Mouse (Mus musculus) spleen, postnatal 36 days (tissue): ENCODE results near the gene Stk11ip.
A peak's percentile ranks its signal among the peaks of the same experiment; 100 is the strongest.

Experiments used
- DNase-seq, 2 experiments: peaks; one replicate each; pipeline ENCODE4 v3.0.0; 2022; ENCODE audit warnings: low spot score in 2 of 2, mixed read lengths in 1 of 2

Gene Stk11ip

DNA sequence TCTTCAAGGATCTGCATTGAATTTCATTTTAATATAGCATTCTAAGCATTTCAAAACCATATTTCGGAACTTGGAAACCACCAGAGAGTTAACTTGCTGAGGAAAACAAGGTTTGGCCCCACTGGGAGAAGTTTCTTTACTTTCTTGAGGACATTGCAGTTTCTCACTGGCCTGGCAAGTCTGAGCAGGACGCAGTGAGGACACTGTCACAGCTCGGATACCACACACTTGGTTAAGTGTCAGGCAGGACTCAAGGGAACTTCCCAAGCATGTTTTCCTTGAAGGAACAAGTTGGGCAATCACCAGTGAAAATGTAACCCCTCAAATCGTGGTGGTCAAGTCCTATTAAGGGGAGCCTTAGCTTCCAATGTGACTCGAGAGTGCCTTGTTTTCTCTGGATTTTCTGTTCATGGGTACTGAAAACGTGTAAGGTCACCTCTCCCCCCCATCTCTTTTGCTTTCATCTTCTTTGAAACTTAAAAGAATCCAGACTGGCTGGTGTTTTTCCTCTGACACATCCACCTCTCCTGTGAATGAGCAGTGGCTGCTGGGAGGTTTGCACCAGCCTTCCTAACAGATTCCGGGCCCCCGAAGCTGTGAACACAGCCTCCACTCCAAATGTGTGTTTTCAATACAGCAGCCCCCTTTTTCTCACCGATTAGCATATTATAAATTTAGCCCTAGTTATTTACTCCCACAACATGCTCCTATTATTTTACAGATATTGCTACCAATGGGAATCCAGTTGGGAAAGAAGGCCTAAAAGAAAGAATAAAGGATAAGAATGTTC is 16.9 kb upstream of the Stk11ip start:
- DNase-seq, result no peak

DNA sequence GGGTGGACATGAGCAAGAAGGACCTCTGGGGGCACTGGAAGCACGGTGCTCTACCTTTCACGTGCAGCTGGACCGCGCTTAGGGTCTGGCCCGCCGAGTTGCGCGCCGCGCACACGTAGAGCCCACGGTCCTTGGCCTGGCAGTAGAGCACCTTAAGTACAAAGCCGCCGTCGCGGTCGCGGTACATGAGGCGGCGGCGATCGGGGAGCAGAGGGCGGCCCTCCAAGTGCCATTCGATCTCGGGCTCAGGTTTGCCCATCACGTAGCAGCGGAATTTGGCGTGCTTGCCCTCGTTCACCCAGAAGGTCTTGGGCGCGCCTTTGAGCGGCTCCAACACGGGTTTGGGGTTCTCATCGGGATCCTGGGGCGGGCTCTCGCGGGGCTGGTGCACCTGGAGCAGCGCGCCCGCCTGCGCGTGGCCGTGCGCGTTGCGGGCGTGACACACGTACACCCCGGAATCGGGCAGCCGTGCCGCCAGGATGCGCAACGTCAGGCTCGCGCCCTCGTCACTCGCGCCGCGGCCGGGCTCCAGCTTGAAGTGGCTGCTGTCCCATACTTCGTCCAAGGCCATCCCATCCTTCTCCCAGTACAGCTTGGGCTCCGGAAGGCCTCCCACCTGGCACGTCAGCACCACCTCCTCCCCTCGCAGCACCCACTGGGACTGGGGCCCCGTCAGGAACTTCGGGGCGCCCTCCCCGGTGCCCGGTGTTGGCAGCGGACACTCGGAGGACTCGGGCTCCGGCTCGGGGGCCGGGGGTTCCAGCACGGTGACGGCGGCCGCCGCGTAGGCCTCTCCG is 16.0 kb upstream of the Stk11ip start:
- no peak for DNase-seq

DNA sequence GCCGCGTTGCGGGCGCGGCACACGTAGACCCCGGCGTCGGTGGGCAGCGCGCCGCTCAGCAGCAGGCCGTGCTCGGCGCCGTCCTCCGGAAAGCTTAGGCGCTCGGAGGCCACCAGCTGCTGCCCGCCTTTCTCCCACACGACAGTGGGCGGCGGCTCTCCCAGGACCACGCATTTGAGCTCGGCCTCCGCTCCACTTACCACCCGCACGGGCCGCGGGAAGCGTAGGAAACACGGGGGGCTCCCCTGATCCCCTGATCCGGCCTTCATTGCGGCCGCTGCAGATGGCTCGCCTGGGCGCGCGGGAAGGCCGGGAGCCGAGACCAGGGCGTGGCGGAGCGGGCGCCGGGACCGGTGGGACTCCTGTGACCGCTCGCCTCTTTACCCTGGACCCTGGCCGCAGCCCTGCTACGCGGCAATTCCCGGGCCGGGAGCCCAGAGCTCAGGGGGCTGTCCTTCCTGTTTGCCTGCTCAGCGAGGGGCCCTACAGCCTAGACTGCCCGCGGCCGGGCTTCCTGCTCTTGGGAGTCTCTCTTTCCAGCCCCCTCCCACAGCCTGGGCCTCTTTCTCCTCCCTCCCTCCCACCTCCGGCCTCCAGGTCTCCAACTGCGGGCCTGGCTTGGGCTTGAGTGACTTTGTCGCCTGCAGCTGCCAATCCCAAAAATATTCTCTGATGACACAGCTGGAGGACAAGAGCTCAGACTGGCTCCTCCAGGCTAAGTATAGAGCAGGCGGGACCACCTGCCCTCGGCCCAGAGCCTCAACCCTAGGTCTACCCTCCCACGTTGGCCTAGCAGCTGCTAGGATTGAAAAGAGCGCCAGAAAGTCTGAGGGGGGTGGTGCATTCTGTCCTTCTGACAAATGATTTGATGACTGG is 15.1 kb upstream of the Stk11ip start, which contains the start of gene Obsl1:
Gene Obsl1 (minus strand): TSS at position 497 of the 876 bp plus-strand sequence.
- no peak for DNase-seq

DNA sequence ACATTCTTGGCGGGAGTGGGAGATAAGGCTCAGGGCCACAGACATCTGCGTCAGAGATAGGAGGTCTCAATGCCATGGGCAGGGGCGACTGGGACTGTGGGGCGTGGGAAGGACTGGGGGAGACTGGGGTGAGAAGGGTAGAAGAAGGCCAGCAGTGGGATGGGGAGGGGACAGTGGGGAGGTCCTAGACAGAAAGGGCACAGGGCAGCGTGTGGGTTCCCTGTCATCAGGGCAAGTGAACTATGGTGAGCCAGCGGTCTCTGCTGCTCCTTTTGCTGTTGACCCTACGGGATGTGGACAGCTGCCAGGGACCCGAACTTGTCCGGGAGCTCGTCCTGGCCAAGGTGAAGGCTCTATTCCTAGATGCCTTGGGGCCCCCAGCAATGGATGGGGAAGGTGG is 14.3 kb upstream of the Stk11ip start, which contains the start of gene Inha:
Gene Inha (plus strand): TSS at position 72 of the 400 bp plus-strand sequence.
- DNase-seq, result no peak

DNA sequence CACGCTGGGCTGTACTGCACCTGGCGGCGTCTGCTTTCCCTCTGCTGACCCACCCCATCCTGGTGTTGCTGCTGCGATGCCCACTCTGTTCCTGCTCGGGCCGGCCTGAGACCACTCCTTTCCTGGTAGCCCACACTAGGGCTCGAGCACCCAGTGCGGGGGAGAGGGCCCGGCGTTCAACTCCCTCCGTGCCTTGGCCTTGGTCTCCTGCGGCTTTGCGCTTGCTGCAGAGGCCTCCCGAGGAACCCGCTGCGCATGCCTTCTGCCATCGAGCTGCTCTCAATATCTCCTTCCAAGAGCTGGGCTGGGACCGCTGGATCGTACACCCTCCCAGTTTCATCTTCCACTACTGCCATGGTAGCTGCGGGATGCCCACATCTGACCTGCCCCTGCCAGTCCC is 11.7 kb upstream of the Stk11ip start:
- no peak for DNase-seq

DNA sequence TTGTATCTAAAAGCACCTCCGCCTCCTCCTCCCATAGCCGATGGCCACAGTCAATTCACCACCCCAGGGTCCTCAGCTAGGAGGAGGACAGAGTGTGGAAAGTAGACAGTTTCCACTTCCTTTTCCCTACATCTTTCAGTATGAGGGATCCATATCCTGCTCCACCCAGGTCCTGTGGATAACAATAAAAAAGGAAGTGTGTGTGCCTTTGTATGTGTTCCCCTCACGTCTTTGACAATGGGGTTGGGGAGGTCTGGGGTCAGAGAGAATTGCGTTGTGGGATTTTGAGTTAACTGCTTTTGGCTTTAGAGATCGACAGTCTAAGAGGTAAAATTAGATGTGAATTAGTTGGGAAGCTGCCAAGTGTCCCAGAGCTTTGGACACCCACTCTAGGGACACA is 11.2 kb upstream of the Stk11ip start:
- DNase-seq, result no peak

DNA sequence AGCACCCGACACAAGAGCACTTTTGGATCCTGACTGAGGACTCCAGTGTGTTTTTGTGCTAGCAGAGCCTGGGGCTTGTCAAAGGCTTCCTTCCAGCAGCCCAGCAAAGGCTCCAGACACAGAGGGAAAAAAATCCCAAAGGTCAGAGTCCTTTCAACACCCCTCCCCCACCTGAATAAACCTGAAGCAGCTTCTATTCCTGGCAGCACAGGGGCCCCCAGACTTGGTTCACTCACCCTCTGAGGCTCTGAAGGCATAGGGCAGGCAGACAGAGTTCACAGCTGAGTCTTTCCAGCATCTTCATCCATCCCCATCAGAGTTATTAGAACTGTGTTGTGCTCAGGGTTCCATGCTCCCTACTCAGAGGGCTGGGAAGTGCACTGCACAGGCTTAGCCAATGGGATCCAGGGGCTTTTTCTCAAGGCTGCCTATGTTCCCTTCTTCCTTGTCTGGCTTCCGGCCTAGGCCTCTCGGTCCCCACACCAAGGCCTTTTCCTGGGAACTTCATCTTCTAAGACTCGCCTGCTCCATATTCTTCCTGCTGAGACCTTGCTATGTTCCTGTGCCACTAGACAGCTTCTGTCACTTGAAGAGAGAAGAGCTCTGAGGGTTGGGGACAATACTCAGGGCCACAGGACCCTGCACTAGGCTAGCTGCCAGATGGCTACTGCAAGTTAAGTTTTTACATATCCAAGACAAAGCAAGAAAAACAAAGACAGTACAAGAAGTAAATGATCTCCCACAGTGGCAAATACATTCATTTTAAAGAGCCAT is 9.7 kb upstream of the Stk11ip start:
- DNase-seq, result no peak

DNA sequence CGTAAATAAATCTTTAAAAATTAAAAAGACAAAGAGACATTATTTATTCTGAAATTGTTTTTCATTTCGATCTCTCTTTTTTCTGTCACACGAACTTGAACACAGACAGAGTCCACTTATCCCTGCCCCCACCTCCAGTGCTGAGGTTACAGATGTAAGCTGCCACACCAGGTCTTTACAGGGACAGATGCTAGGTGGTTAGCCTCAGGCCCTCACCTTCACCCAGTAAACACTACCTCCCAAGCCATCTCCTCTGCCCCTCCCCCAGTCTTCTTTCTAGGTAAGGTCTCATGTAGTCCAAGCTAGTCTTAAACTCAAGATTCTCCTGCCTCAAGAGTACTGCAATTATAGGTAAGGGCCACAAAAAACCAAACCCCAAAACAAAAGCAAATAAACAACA is 8.8 kb upstream of the Stk11ip start:
- DNase-seq, result no peak

DNA sequence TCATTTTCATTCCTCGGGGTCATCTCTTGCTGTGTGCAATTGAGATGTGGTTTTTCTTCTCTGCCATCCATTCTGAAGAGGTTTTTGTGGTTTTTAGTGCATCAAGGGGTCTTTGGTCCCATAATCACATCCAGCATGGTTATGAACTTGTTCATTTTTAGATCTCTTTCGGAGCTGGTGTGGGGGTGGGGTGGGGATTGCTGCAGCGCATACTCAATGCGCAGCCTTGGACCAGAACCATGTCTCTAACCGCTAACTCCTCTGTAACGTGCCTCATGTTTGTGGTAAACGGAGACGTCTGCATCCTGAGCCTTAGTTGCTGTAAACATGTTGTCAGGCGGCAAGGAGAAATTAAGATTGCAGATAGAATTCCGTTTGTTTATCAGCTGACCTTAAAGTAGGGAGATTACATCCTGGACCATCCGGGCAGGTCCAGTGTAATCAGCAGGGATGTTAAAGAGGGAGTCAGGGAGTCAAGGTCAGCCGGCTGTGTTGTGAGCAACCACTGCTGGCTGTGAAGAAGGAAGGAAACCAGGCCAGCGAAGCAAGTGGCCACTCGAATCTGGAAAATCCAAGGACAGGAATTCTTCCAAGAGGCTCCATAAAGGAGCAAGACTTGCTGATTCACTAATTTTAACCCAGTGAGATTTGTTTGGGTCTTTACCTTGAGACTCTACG is 4.5 kb upstream of the Stk11ip start:
- no peak for DNase-seq

DNA sequence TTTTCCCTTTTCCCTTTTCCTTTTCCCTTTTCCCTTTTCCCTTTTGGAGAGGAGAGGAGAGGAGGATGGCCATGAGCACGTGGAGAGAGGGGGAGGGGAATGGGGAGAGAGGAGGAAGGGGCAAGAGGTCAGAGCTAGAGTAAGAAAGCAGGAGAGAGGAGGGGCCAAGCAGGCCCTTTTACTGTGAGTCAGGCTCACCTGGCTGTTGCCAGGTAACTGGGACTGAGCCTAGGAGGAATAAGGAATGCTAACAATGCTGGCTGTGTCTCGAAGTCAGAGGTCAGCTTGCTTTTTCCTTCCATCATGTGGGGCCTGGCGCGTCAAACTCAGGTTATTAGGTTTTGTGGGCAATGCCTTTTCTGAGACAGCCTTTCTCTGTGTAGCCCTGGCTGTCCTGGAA is 3.3 kb upstream of the Stk11ip start:
- DNase-seq, result no peak

DNA sequence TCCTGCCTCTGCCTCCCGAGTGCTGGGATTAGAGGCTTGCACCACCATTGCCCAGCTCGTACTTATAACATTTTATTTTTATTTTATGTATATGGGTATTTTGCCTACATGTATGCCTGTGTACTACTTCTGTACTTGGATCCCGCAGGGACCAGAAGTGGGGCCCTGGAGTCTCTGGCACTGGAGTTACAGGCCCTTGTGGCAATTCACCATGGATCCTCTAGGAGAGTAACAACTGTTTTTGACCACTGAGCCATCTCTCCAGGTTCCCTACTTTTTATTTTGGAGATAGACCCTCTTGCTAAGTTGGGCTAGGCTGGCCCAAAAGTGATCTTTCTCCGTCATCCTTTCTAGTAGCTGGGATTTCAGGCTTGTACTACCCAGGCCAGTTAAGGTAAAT is 2.9 kb upstream of the Stk11ip start:
- no peak for DNase-seq

DNA sequence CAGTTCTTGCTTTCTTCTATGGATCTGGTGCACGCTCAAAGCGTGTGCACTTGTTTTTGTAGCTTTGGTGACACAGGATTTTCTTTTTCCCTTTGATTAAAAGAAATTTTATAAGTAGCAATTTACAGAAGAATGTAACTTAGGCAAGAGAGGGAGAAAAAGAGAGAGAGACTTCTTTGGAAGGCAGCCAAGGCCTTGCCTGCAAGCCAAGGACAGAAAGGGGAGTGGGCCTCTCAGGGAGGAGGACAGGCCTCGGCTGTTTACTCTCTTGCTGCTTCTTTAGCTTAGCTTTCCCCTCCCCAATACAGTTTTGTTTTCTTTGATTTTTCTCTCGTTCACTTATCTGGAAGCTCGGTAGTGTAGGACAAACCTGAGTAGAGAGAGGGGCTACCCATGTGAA is 1.8 kb upstream of the Stk11ip start:
- no peak for DNase-seq

DNA sequence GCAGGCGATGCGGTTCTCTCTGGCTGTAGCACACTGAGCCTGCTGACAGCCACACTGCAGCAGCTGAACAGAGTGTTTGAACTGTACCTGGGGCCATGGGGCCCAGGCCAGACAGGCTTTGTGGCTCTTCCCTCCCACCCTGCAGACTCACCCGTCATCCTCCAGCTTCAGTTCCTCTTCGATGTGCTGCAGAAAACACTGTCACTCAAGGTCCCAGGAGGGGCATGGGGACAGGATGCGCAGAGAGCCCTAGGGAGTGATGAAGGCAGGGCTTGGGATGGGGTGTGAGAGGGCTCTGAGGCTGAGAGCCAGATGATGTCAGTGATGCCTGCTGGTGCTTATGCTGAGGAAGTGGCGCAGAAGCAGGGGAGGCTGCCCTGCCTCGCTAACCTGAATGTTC is 3.4 kb downstream of the Stk11ip start:
- peak; percentile 82 to 83 for DNase-seq

DNA sequence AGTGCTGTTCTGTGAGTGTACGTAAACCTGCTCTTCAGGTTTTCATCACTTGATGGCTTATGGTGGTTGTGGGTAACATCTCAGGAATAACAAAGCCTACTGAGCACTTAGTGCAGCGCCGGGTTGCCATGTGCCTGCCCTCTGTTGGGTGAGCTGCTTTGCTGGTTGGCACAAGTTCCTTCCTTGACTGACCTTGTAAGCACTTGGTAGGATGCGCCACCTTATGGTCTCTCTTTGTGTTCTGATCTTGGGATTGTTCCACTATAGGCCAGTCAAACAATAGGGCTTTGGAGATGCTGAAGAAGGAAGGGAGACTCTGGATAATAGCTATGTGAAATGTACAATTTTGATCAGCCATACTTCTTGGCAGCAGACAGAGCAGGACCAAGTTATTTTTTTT is 9.2 kb downstream of the Stk11ip start:
- no peak for DNase-seq

DNA sequence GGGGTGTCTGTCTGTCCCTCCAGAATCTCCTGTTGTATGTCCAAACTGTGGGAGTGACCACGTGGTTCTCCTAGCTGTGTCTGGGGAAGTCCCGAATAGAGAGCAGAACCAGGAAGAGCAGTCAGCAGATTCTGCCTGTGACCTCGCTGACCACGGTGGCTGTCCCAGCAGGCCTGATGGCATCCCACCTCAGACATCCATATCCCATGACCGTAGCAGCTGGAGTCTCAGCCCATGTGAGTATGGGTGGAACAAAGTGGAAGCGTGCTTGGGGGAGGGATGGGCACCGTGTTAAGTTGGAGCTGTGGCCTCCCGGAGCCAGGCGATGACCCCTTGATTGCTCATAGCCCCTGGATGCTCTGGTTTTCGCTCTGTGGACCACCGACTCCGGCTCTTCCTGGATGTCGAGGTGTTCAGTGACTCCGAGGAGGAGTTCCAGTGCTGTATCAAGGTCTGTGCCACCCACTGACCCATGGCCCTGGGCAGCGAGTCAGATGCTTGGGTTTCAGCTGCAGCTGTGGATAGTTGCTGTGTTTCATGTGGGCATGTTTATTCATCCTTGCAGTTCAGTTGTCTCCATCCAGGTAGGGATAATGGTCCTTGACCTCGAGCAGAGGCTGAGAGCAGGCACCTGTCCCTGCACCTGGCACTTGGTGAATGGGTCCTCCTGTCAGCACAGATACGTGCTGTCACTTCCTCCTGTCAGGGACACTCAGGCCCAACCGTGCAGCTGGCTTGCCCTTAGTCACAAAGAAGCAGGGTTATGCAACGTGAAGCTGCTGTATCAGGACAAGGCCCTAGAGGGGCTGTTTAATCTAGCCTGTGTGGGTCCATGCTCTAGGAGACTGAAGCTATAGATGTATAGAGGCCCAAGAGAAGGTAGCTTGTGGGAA is 11.2 kb downstream of the Stk11ip start:
- DNase-seq, result no peak

DNA sequence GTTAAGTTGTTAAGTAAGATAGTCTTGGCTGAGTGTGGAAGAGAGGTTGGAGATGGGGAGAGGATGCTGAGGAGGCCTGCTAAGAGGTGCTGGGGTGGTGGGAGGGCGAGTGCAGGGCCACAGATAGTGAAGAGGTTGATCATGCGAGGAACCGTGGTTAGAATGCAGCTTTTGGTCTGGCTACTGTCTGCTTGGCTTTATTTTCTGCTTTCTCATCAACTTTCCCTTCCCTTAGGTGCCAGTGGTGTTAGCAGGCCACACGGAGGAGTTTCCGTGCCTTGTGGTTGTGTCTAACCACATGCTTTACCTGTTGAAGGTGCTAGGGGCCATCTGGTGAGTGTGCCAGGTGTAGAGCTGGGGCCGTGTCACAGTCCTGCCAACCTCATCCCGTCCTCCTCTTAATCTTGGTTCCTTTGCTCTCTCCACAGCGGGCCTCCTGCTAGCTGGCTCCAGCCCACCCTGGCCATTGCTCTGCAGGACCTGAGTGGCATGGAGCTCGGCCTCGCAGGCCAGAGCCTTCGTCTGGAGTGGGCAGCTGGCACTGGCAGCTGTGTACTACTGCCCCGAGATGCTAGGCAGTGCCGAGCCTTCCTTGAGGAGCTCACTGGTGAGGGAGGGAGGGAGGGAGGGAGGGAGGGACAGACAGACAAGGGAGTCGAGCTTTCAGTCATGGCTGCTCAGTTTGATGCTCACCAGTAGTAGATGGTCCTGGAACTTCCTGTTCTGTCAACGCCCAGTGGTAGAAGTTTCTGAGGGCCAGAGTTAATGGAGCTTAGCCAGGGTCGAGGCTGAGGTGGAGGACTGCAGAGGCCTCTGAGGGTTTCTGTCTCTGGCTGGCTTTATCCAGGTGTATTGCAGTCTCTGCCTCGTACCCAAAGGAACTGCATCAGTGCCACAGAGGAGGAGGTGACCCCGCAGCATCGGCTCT is 12.3 kb downstream of the Stk11ip start:
- DNase-seq, result no peak

DNA sequence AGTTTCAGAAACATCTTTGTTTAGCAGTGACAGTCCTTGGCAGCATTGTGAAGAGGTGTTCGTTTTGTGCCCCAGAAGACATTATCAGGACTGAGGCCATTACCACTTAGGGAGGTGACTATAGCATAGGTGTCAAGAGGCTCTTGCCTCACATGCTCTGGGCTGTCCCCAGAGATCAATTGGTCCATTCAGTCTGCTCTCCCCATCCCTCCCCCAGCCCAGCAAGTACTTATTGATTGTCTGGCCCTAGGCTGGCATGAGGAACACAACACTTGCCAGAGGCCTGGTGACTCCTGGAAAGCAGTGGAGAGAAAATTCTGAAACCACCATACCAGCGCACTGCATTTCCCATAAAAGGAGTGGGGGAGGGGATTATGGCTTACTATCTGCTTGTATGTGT is 16.3 kb downstream of the Stk11ip start:
- no peak for DNase-seq

DNA sequence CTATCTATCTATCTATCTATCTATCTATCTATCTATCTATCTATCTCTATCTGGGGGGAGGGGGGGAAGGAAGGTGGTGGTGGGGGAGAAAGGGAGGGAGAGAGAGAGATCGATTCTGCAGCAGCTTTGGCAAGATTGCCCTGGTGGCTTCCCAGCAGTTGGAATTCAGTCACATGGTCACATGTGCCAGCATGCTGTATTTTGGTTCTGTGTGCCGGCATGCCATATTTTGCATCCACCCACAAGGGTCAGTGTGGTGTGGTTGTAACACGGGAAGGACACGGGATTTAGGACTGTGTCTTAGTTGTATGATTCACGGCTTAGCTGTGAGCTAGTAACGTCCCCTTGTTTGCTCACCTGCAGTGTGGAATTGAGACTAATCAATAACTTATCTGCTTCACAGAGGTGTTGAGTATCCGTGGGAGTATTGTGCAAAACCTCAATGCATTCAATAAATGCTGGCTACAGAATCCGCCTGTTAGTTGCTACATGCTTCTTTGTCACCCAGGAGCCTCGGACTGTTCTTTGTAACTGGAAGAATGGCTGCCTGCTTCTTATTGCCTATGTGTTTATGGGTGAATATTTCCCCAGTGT is 17.4 kb downstream of the Stk11ip start:
- DNase-seq, result no peak
